Mouse (Mus musculus): ENCODE results near the gene Cacng4. TPM values are rescaled to one million over a fixed set of nuclear protein-coding genes. Genes with fewer than 3 reads are reported as not detected.

Cacng4 gene
- total RNA-seq (2021): 10 to 100 TPM; 55.4 to 56.2 TPM
- long read RNA-seq, experiment 1, transcript Cacng4-201 (4 exons, 3,500 nt): major isoform, 30 of 41 reads
- long read RNA-seq, experiment 1, partial matches to known transcripts: 0 of 41 reads
- long read RNA-seq, experiment 1, other reads (novel, unspliced or antisense): 10 of 41 reads
- long read RNA-seq, experiment 2, transcript Cacng4-201 (4 exons, 3,500 nt): major isoform, 45 of 48 reads
- long read RNA-seq, experiment 2, partial matches to known transcripts: 0 of 48 reads
- long read RNA-seq, experiment 2, other reads (novel, unspliced or antisense): 3 of 48 reads

DNA sequence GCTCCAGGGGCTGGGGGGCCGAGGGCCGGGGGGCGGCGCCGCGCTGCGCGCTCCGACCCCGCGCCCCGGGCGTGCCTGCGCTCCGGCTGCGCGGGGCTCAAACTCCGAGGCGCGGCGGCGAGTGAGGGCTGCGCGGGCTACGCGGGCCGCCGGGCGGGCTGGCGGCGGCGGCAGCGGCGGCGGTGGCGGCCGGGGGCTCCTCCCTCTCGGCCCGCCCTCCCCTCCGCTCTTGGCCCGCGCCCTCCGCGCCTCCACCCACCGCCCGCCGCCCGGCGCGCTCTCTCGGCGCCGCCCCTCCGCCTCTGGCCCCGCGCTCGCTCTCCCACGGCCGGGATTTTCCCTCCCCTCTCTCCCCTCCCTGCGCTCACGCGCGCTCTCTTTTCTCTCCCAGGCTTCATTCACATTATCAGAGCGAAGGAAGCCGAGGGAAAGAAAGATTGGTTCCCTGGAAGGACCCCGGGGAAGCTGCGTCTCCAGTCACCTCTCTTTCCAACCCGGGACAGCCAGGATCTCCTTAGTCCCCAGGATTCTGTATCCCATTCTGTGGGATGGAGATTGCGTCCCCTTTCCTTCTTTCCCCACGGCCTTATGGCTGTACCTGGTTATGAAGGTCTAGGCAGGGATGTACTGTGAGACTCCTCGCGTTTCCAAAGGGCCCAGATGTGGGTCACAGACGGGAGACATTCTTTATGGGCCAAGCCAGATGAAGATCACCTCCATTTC lies at the start of gene Cacng4:
Gene Cacng4 (minus strand): TSS at position 11 of the 723 bp plus-strand sequence.
- intact Hi-C loops (cut with DNase I): loop anchor here (5.0 kb wide), 1 partner anchor 167 kb away; no protein-coding TSS in a partner anchor
- DNase-seq (ENCODE audit: low spot score in 2 of 2): peak in 1 of 2 experiments; percentile 65

DNA sequence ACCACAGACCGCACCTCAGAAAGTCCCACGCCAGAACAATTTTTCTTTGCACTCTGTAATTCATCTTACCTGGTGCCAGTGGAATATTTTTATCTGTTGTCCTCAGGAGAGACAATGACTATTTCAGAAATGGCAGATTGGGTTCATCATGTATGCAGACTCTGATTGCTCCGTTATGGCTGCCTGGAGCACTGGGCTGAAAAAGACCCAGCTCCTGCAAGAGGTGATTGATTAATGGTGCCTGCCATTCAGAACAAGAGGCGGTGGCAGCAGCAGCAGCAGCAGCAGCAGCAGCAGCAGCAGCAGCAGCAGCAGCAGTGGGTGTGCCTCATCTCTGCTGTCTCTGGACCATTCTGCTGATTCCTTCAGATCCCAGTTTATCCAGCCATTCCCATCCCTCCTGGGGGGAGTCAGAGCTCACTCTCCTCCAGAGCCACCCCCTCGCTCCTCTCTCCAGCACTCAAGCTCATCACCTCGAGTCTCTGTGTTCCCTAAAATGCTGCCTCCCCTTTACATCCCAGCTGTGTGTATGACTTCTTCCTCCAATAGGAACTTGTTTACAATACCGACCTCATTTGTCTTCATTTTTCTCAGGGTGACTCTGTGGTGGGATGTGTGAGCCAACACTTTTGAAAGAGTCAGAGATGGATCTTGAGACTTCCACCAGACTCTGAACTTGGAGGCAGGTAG lies 39.1 kb upstream of the Cacng4 start:
- intact Hi-C loops (cut with DNase I): no loop called here
- DNase-seq (ENCODE audit: low spot score in 2 of 2): no peak

DNA sequence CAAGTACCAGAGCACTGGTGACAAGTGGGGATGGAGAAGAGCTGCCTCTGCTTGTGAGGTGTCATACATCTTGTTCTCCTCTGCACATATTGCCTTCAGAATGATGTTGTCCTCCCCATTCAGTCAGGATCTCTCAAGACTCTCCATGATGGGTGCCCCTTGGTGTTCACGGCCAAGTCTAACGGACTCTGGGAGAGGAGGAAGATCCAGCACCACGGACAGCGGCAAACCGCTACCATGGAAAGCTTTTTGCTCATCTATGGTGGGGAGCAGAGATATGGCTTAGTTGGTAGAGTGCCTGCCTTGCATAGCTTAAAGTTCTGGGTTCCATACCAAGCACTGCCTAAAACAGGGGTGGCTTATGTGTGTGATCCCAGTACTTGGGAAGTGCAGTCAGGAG lies 22.8 kb upstream of the Cacng4 start:
- no peak for DNase-seq (ENCODE audit: low spot score in 2 of 2)
- intact Hi-C loops (cut with DNase I): no loop called here

DNA sequence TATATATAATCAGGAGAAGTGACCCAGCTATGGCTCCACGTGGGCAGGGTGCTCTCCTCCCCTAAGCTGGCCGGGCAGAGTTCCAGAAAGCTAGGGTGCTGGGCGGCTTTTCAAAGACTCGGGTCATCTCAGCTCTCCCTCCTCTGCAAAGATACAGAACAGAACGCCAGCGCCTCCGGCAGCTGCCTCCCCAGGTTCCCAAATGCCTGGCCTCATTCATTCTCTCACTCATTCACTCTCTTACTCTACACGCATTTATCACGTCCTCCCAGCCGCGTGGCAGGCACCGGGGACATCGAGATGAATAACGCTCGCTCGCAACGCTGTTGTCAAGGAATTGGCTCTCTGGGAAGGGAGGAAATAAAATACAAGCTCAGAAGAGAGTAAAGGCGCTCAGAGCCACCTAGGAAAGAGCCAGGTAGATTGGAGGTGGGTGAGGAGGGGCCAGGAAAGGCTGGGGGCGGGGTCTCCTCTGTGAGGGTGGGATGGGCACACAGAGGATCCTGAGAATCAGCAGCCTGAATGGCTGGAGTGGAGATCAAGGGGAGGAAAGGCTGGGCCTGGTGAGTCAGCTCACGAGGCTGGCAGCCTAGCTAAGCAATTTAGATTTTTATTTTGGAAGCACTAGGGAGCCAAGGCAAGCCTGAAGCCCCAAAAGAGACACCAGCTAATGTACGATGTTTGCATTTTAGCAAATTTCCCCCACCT lies 18.7 kb upstream of the Cacng4 start:
- intact Hi-C loops (cut with DNase I): no loop called here
- peak; percentile 22 to 54 for DNase-seq (ENCODE audit: low spot score in 2 of 2)

DNA sequence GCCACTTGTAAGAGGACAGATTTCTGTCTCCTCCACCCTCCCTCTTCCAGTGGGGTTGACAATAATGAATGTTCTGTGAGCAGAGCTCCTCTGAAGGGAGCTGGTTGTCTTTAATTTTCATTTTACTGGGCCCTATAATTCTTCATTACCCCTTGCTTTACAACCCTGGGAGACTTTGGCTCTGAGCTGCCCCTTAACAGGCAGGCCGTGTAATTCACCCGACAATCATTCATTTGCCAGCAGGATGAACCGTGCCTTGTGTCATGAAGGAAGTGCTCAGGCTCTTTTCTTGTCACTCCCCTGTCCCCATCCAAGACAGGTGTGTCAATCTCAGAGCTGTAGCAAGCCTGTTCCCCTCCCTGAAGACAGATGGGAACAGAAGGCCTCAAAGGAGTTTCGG lies 18.1 kb upstream of the Cacng4 start:
- no peak for DNase-seq (ENCODE audit: low spot score in 2 of 2)
- intact Hi-C loops (cut with DNase I): no loop called here

DNA sequence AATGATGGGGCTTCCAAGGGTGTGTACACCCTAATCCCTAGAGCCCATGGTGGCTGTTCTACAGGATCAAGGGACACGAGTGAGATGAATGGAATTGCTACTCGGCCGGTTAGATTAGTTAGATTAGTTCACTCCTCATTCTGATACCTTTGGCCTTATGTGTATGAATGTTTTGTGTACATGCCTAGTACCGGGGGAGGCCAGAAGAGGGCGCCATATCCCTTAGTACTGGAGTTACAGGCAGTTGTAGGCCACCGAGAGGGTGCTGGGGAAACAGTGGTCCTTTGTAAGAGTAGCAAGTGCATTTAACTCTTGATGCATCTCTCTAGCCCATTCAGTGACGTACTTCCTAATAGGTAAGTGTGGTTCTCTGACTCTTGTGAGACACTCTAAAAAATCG lies 14.2 kb upstream of the Cacng4 start:
- intact Hi-C loops (cut with DNase I): loop anchor here (5.0 kb wide), 1 partner anchor 44 kb away; no protein-coding TSS in a partner anchor
- DNase-seq (ENCODE audit: low spot score in 2 of 2): no peak

DNA sequence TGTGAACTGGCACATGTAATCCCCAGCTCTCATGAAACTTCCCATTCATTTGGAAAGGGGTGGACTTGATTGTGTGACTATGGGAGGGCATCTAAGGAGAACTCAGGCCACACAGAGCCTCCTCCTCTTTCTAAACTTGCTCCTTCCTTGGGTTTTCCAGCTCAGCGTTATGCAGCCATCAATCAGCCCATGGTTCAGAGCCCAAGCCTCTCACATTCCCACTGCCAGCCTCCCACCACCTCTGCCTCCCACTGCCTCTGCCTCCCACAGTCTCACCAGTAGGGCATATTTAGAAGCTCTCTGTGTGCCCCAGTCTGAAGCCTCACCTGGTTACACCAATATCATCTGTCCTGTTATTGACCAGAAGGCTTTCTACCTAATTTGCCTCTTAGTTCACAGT lies 11.7 kb upstream of the Cacng4 start:
- intact Hi-C loops (cut with DNase I): loop anchor here (5.0 kb wide), 1 partner anchor 46 kb away; no protein-coding TSS in a partner anchor
- DNase-seq (ENCODE audit: low spot score in 2 of 2): no peak

DNA sequence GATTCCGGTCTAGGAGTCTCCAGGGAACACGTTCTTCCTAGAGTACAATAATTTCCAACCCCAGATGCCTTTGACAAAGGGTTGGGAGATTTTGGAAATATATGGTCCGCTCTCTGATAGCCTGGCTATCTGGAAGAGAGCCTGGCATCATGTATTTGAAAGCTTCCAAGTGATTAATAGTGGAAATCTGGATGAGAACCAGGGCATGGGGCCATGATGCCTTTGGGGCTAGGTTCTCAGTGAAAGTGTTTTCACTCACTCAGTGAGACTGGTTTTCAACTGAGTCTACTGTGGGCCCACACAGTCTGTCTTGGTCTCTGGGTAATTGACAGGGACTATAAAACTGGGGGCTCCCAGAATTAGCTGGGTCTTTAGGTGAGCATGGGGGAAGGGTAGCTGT lies 7.6 kb upstream of the Cacng4 start:
- DNase-seq (ENCODE audit: low spot score in 2 of 2): no peak
- intact Hi-C loops (cut with DNase I): no loop called here

DNA sequence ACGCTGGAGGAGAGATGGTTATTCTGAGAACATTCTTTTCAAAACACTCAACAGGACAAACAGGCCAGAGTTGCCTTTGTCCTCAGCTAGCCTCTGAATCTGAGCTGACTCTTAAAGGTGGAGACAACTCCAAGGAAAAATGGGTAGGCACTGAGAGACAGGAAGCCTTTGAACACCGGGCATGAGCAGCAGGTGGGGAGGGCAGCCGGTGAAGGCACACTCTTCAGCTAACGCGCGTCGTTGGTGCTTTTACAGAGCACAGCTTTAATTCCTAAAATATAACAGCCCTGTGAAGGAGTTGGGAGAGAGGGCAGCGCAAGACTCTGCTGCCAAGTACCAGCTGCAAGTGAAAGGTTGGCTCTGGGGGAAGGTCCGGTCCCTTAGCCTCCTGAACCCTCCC lies 5.0 kb upstream of the Cacng4 start:
- DNase-seq (ENCODE audit: low spot score in 2 of 2): no peak

DNA sequence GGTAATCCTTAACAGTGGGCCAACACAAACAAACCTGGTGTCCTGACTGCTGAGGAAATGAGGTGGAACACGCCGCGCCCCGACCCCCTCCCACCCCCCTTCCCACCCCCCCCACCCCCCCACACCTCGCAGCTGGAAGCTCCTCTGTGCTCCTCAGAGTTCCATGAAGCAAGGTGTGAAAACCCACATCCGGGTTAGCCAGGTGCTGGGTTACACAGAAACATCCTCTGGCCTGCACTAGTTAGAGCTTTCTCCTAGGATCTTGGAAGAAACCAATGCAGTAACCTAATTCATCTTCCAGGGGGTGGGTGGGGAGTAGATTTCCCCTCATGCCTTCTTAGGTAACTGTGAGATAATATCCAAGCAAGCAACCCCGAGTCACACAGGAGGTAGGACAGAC lies 2.0 kb upstream of the Cacng4 start:
- no peak for DNase-seq (ENCODE audit: low spot score in 2 of 2)
- intact Hi-C loops (cut with DNase I): no loop called here

More for the DNA sequence above, 5.0 kb upstream of the Cacng4 start:
- intact Hi-C loops (cut with DNase I): no loop called here

DNA sequence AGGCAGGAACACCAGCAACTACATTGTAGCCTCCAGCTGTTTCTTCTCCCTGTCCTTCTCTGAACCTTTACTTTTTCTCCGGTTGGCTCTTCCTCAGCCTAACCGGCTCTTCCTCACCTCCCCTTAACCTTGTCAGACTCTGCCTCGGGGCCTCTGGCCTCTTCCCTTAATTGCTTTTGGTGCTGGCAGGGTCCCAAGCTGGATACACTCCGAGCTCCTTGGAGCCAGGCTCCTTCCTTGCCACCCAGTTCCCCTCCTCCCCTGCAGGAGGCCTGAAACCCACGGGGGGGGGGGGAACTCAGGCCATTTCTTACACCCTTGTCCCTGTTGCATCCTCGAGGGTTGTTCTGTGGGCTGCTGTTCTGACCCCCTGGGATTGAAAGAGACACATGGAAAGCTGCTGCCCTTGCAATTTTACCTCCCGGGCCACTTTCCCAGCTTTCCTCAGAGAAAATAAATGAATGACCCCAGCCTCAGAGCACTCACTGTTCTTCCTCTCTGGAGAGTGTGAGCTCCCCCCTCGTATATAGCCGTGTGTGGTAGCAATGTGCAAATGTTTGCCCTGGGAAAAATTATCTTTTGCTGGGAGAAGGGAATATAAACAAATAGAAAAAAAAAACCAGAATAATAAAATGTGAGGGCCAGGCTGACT lies 1.2 kb upstream of the Cacng4 start:
- intact Hi-C loops (cut with DNase I): no loop called here
- DNase-seq (ENCODE audit: low spot score in 2 of 2): no peak

DNA sequence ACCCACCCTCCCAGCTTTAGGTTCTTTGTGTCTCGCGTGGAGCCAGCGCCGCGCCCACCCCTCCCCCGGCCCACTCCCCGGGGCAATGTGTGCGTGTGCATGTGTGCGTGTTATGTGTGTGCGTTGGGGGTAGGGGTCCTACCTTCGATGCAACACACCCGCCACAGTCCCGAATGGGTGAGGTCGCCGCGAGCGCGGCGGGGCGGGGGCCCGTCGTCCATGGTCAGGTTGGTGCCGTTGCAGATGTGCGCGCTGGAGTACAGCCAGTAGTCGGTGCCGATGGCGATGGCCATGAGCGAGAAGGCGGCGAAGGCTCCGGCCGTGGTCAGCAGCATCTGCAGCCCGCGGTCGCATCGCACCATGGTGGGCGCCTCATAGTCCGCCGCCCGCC lies 259 bp downstream of the Cacng4 start:
- intact Hi-C loops (cut with DNase I): loop anchor here (5.0 kb wide), 1 partner anchor 167 kb away; no protein-coding TSS in a partner anchor
- DNase-seq (ENCODE audit: low spot score in 2 of 2): no peak

DNA sequence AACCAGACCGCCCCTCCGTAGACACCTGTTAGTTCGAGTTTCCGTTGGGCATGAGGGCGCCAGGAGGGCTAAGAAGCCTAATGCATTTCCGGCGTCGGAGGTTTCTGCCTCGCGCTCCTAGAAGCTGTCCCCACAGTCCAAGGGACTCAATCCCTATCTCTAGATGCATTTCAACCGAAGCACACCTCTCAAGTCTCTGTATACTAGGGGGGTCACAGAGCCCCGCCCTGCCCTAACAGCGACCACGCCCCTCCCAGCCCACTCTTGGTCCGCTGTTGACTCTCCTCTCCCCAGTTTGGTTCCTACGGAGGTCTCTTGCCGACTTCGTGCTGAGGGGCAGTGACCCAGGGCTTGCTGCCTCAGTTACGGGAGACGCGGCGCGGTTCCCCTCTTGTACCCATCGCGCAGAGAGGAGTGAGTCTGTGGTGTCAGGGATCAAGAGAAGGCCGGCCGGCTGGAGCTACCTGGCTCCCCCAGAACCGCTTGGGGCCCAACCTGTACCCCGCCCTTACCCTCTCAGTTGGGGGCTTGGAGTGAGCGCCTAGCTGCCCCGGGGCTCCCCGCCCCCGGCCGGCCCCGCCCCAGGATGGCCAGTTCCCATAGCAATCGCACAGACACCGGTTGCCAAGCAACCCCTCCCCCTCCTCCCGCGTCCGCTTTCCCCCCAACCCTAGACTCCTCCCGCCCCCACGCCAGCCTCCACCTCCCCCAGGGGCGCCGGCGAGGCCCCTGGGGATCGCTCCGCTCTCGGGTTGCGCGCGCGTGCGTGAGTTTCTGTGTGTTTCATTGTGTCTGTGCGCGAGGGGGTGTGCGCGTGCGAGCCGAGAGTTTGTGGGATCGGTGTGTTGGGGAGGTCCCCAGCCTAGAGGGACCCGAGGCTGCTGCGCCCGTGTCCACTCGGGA lies 906 bp downstream of the Cacng4 start:
- intact Hi-C loops (cut with DNase I): loop anchor here (5.0 kb wide), 1 partner anchor 166 kb away; no protein-coding TSS in a partner anchor
- DNase-seq (ENCODE audit: low spot score in 2 of 2): peak; percentile 65 to 69

DNA sequence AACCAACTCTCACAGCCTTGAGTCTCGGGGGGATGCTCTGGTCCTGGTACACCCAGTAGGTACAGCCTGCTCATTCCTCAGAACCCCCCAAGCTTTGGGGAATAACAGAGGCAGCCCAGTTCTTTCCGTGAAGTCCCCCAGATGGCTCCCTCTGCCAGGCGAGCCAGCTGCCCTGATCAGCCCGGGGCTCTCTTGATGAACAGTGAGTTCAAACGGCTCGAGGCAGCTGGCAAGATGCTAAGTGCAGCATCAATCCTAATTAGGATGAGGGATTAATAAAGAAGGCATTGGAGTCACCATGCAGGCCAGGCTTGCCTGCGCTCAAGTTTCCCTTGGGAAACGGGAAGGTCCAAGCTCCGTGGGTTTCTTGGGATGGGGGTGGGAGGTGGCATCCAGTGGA lies 2.2 kb downstream of the Cacng4 start:
- peak in 1 of 2 experiments; percentile 33 for DNase-seq (ENCODE audit: low spot score in 2 of 2)

DNA sequence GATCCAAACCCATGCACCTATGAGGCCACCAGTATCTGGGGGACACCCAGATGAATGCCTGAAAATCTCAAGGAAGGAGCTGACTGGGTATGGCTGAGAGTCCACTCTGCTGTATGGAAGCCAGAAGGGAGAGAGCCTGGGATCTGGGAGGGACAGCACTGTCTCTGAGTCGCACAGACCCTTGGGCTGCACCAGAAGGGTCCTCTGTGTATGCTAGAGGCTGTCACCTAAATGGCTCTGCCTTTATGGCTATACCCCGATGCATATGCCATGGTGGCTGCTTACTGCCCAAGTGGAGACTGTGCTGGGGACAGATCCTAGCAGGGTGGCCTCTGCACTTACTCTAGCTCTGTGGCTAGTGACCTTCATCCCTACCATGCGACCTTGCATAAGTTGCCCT lies 8.6 kb downstream of the Cacng4 start:
- intact Hi-C loops (cut with DNase I): no loop called here
- DNase-seq (ENCODE audit: low spot score in 2 of 2): no peak

More for the DNA sequence above, 2.2 kb downstream of the Cacng4 start:
- intact Hi-C loops (cut with DNase I): loop anchor here (5.0 kb wide), 1 partner anchor 165 kb away; no protein-coding TSS in a partner anchor

DNA sequence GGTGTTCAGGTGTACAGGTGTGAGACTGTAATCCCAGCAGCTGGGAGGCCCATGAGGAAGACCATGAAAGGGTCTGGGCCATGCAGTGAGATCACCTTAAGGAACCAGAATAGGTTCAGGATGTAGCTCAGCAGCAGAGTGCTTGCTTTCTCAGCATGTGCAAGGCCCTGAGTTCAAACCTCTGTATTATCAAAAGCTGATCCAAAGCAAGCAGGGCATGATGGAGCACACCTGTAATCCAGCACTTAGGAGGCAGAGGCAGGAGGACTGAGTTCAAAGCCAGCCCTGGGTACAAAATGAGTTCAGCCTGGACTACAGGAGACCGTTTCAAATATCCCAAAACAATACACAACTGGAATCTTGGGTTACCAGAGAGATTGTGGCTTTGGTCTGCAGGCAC lies 9.1 kb downstream of the Cacng4 start:
- no peak for DNase-seq (ENCODE audit: low spot score in 2 of 2)
- intact Hi-C loops (cut with DNase I): no loop called here

DNA sequence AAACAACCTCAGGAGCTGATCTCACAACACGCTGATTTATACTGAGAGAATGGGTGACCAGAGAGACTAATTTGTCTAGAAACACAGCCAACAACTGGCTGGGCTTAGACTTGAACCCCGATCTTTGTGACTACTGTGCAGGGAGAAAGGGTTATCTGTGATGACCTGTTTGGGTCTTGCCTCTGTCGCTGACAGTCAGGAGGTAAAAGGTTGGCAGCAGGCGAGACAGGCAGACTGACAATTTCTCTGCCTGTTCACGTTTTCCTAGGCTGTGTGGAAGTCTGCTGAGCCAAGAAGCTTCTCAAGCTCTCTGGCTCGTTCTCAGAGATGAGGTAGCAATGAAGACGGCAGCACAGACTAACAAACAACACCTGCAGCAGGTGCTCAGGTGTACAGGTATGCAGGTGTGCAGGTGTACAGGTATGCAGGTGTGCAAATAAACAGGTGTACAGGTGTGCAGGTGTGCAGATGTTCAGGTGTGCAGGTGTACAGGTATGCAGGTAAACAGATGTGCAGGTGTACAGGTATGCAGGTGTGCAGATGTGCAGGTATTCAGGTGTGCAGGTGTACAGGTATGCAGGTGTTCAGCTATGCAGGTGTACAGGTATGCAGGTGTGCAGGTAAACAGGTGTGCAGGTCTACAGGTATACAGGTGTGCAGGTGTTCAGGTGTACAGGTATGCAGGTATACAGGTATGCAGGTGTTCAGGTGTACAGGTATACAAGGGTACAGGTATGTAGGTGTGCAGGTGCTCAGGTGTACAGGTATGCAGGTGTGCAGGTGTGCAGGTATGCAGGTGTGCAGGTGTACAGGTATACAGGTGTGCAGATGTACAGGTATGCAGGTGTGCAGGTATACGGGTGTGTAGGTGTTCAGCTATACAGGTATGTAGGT lies 10.2 kb downstream of the Cacng4 start:
- DNase-seq (ENCODE audit: low spot score in 2 of 2): no peak
- intact Hi-C loops (cut with DNase I): no loop called here
